21 mouse cellular contexts compared by ENCODE assay signal in genomic region chr11:97739155-97739554, GRCm38 (mm10). TPM values are rescaled to one million over a fixed set of nuclear protein-coding genes. Genes with fewer than 3 reads are reported as not detected.
DNase-seq lines count a peak whose midpoint lies in the region; ATAC-seq and TF ChIP-seq lines count a peak whose summit lies in the region.
"Had no signal": no experiment of that assay in that cellular context is flagged by ENCODE, and none has a peak within 500 bp of the region (broad histone marks: within the 10 kb centered on the region; RNA-seq: fewer than 3 reads in every experiment).

No protein-coding gene starts in this region.

- peaks cover 10% of the 10 kb centered on the region; the same call in 1 of the 2 replicates for H3K4me1 ChIP-seq in lung, embryonic 14.5 days (ENCODE audit: insufficient read depth)
- H3K4me1 ChIP-seq in ES-E14 (ENCODE audit: control insufficient read depth in 2 of 2, insufficient read depth in 2 of 2, low read length in 2 of 2, poor library complexity in 1 of 2): peaks cover 0 to 27% of the 10 kb centered on the region in 2 experiments; a peak in 2 of 4 replicates

- 0 out of 2 replicates have a peak, but pooled peaks have one; percentile 14 for TF ChIP-seq CTCF in gastrocnemius, adult 2 months (IDR thresholded peaks at IDR 0.05)
- TF ChIP-seq CTCF in lung, embryonic 14.5 days (IDR thresholded peaks at IDR 0.05; ENCODE audit: low read depth): peak; percentile 37; the same call in 1 of the 2 replicates

- no peaks in the 10 kb centered on the region for H3K9me3 ChIP-seq in lung, embryonic 14.5 days (ENCODE audit: low read depth, low read length)
- no peaks in the 10 kb centered on the region for H3K9me3 ChIP-seq in ES-E14 (ENCODE audit: control insufficient read depth, insufficient read depth, low read depth, low read length)
- H3K9me3 ChIP-seq: heart, embryonic 10.5 days; limb, embryonic 15.5 days; midbrain, embryonic 13.5 days had no signal

- DNase-seq in gastrocnemius, adult 2 months: no peak
- DNase-seq in gastrocnemius, postnatal 10 days: no peak
- no peak for DNase-seq in lung, embryonic 14.5 days
- DNase-seq in lung, postnatal 36 days: no peak
- DNase-seq in ES-E14 (ENCODE audit: low read depth, low spot score): peak; percentile 65
- DNase-seq in testis, postnatal 10 days (ENCODE audit: low spot score): no peak
- DNase-seq in cerebellum, adult 9-11 months: no peak
- DNase-seq: cerebellum, postnatal 36 days; gastrocnemius, postnatal 14 days; heart, postnatal 14 days; layer of hippocampus, adult 9-11 months; right cerebral cortex, postnatal 14 days; thymus, adult 2 months had no signal

- no peak overlapping the region for H3K9ac ChIP-seq in lung, embryonic 14.5 days
- H3K9ac ChIP-seq in ES-E14 (ENCODE audit: insufficient read depth, low read depth, low read length, poor library complexity, severe bottlenecking): no peak overlapping the region
- H3K9ac ChIP-seq: limb, embryonic 15.5 days; midbrain, embryonic 13.5 days had no signal

- 0 out of 2 replicates have a peak, but pooled peaks cover 3% of the 10 kb centered on the region for H3K36me3 ChIP-seq in lung, embryonic 14.5 days (ENCODE audit: insufficient read depth)
- H3K36me3 ChIP-seq in ES-E14 (ENCODE audit: control insufficient read depth, insufficient read depth, low read length, poor library complexity, severe bottlenecking): no peaks in the 10 kb centered on the region
- H3K36me3 ChIP-seq: limb, embryonic 15.5 days; midbrain, embryonic 13.5 days had no signal

- intact Hi-C loops in gastrocnemius, adult 2 months (cut with DNase I): no loop called here

- H3K4me3 ChIP-seq in gastrocnemius, adult 2 months: no peak overlapping the region
- H3K4me3 ChIP-seq in lung, embryonic 14.5 days (ENCODE audit: low read depth, low read length): no peak overlapping the region
- no peak overlapping the region for H3K4me3 ChIP-seq in ES-E14 (ENCODE audit: insufficient read depth in 1 of 2, low read depth in 1 of 2, low read length in 2 of 2, poor library complexity in 1 of 2, severe bottlenecking in 1 of 2)
- H3K4me3 ChIP-seq: heart, embryonic 10.5 days; limb, embryonic 15.5 days; midbrain, embryonic 13.5 days had no signal

- ATAC-seq in lung, embryonic 14.5 days (ENCODE audit: insufficient read depth): no peak
- ATAC-seq in megakaryocyte-erythroid progenitor cell, adult 5-6 weeks (replicated peaks; ENCODE audit: low FRiP score, low TSS enrichment, poor library complexity, severe bottlenecking): 0 out of 2 replicates have a peak, but pooled peaks have one; percentile 38
- ATAC-seq: hindbrain, embryonic 16.5 days; midbrain, embryonic 13.5 days had no signal

- no peak overlapping the region for H3K4me2 ChIP-seq in lung, embryonic 14.5 days
- H3K4me2 ChIP-seq: limb, embryonic 15.5 days; midbrain, embryonic 13.5 days had no signal

- WGBS in lung, embryonic 14.5 days: 83% methylated on average over 3 of the region's 3 CpGs

- H3K27me3 ChIP-seq in lung, embryonic 14.5 days (ENCODE audit: insufficient read depth, low read length): no peaks in the 10 kb centered on the region
- H3K27me3 ChIP-seq: limb, embryonic 15.5 days; midbrain, embryonic 13.5 days had no signal

- in situ Hi-C loops in ES-E14 (cut with MboI; ENCODE audit: low sequenced_read_pairs in 2 of 2, unreplicated experiment in 2 of 2): no loop called here

- peak overlapping the region; percentile 83; the same call in 1 of the 2 replicates for H3K27ac ChIP-seq in gastrocnemius, adult 2 months
- H3K27ac ChIP-seq in lung, embryonic 14.5 days (ENCODE audit: low read depth): no peak overlapping the region
- no peak overlapping the region for H3K27ac ChIP-seq in ES-E14 (ENCODE audit: insufficient read depth, low read depth, low read length, poor library complexity, severe bottlenecking)
- H3K27ac ChIP-seq: heart, embryonic 10.5 days; limb, embryonic 15.5 days; midbrain, embryonic 13.5 days had no signal

TF ChIP-seq in ES-E14, 5 proteins besides CTCF, POLR2A, EP300 and RAD21:
- TF ChIP-seq HCFC1 (IDR thresholded peaks at IDR 0.05; ENCODE audit: borderline replicate concordance, insufficient read depth, low read length) (no peak), CHD2 (IDR thresholded peaks at IDR 0.05; ENCODE audit: low read depth, low read length) (no peak), MAFK (IDR thresholded peaks at IDR 0.05; ENCODE audit: insufficient read depth, low read depth, low read length) (no peak), ZNF384 (IDR thresholded peaks at IDR 0.05; ENCODE audit: low read depth, low read length) (no peak), ZC3H11A (IDR thresholded peaks at IDR 0.05; ENCODE audit: borderline replicate concordance, low read depth, low read length) (no peak)

RNA-seq across cellular contexts. Expression of gene Pip4k2b, which starts 5.3 kb away (rescaled TPM):
- 10 to 100 TPM; 59.3 to 66.2 TPM for total RNA-seq in gastrocnemius, adult 2 months (2021)
- total RNA-seq in gastrocnemius, postnatal 10 days (2021): 10 to 100 TPM; 46.8 to 49.7 TPM
- 1.3 and 2.3 TPM in 2 replicates for polyA plus RNA-seq in lung, embryonic 14.5 days (2014; fragmentation: Nextera tagmentation; extraction: Ambion mirVana)
- 26.5 and 31.3 TPM in 2 replicates for total RNA-seq in ES-E14 (2012; rRNA removed)
- total RNA-seq in megakaryocyte-erythroid progenitor cell, adult 5-6 weeks (2014; fragmentation: Nextera tagmentation): 26.4 and 28.6 TPM in 2 replicates
- total RNA-seq in megakaryocyte-erythroid progenitor cell, adult 5-6 weeks (2017): 24.3 and 26.6 TPM in 2 replicates

RNA-seq across cellular contexts. Expression of gene Cwc25, which starts 27.2 kb away (rescaled TPM):
- 1 to 10 TPM; 6.2 to 6.5 TPM for total RNA-seq in gastrocnemius, adult 2 months (2021)
- 1 to 10 TPM; 8.4 to 9.7 TPM for total RNA-seq in gastrocnemius, postnatal 10 days (2021)
- polyA plus RNA-seq in lung, embryonic 14.5 days (2014; fragmentation: Nextera tagmentation; extraction: Ambion mirVana): 13.3 and 14.2 TPM in 2 replicates
- total RNA-seq in ES-E14 (2012; rRNA removed): 14.0 and 18.5 TPM in 2 replicates
- total RNA-seq in megakaryocyte-erythroid progenitor cell, adult 5-6 weeks (2014; fragmentation: Nextera tagmentation): 17.7 and 18.9 TPM in 2 replicates
- 20.4 and 23.3 TPM in 2 replicates for total RNA-seq in megakaryocyte-erythroid progenitor cell, adult 5-6 weeks (2017)

RNA-seq across cellular contexts. Expression of gene Psmb3, which starts 36.0 kb away (rescaled TPM):
- 100 to 1,000 TPM; 141 to 159 TPM for total RNA-seq in gastrocnemius, adult 2 months (2021)
- 100 to 1,000 TPM; 174 to 190 TPM for total RNA-seq in gastrocnemius, postnatal 10 days (2021)
- polyA plus RNA-seq in lung, embryonic 14.5 days (2014; fragmentation: Nextera tagmentation; extraction: Ambion mirVana): 496 and 514 TPM in 2 replicates
- total RNA-seq in ES-E14 (2012; rRNA removed): 522 and 677 TPM in 2 replicates
- 226 and 360 TPM in 2 replicates for total RNA-seq in megakaryocyte-erythroid progenitor cell, adult 5-6 weeks (2014; fragmentation: Nextera tagmentation)
- 171 and 175 TPM in 2 replicates for total RNA-seq in megakaryocyte-erythroid progenitor cell, adult 5-6 weeks (2017)

RNA-seq across cellular contexts. Expression of gene 1700001P01Rik, which starts 36.6 kb away (rescaled TPM):
- total RNA-seq in gastrocnemius, adult 2 months (2021): under 1 TPM; 0.39 to 0.56 TPM
- not detected for total RNA-seq in gastrocnemius, postnatal 10 days (2021)
- polyA plus RNA-seq in lung, embryonic 14.5 days (2014; fragmentation: Nextera tagmentation; extraction: Ambion mirVana): 0.32 TPM in 1 of 2 replicates, not detected in the other
- 2.3 TPM in 2 replicates for total RNA-seq in ES-E14 (2012; rRNA removed)
- 0.89 TPM in 1 of 2 replicates, not detected in the other for total RNA-seq in megakaryocyte-erythroid progenitor cell, adult 5-6 weeks (2014; fragmentation: Nextera tagmentation)
- 2.4 TPM in 1 of 2 replicates, not detected in the other for total RNA-seq in megakaryocyte-erythroid progenitor cell, adult 5-6 weeks (2017)
- total RNA-seq: gastrocnemius, postnatal 14 days had no signal
- polyA plus RNA-seq: embryonic facial prominence, embryonic 11.5 days; kidney, embryonic 14.5 days; macrophage had no signal

RNA-seq across cellular contexts. Expression of gene Pcgf2, which starts 38.9 kb away (rescaled TPM):
- 1 to 10 TPM; 1.7 to 2.9 TPM for total RNA-seq in gastrocnemius, adult 2 months (2021)
- 10 to 100 TPM; 11.9 to 18.6 TPM for total RNA-seq in gastrocnemius, postnatal 10 days (2021)
- polyA plus RNA-seq in lung, embryonic 14.5 days (2014; fragmentation: Nextera tagmentation; extraction: Ambion mirVana): 16.0 and 19.7 TPM in 2 replicates
- total RNA-seq in ES-E14 (2012; rRNA removed): 20.1 and 28.4 TPM in 2 replicates
- total RNA-seq in megakaryocyte-erythroid progenitor cell, adult 5-6 weeks (2014; fragmentation: Nextera tagmentation): 6.8 and 19.0 TPM in 2 replicates
- total RNA-seq in megakaryocyte-erythroid progenitor cell, adult 5-6 weeks (2017): 0.23 and 0.28 TPM in 2 replicates
